Mouse (Mus musculus) lung, adult 2 months (tissue): Measurements from ENCODE around the gene Cped1.

Experiments used
- CTCF ChIP-seq: fragments of 200-500 bp; IDR thresholded peaks from 2 replicates; pipeline ENCODE4 v1.5.1; 2011; ENCODE audit warnings: mild to moderate bottlenecking, low read length, control low read depth; ENCODE audit not compliant: insufficient read depth
- POLR2A ChIP-seq: fragments of 200-500 bp; IDR thresholded peaks from 2 replicates; pipeline ENCODE4 v1.6.1; 2011; ENCODE audit warnings: low read depth, mild to moderate bottlenecking, control low read depth, low read length, borderline replicate concordance; ENCODE audit errors: extremely low read depth

- no peak for TF ChIP-seq CTCF
- no peak for TF ChIP-seq POLR2A
Measured at GRCm38 (mm10) chr6:22277941-22278340, 292.2 kb downstream of the Cped1 start.
